ENCODE assay signal across 24 mouse cellular contexts in the genomic region with DNA sequence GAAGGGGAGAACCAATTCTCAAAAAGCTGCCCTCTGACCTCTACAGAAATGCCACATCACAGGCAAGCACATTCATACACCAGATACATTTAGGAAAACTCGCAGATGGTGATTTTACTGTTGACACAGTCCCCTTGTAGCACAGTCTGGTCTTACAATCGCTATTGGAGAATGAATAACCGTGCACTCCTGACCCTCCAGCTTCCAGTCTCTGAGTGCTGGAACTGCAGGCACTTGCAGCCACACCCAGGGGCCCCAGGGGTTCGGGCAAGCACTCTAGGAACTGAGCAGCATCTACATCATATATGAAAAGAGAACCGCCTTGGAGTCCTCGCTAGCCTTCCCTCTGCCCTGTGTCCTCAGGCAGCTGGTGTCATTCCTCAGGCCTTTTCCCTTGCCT. TPM values are rescaled to one million over a fixed set of nuclear protein-coding genes. Genes with fewer than 3 reads are reported as not detected.
"Had no signal": no experiment of that assay in that cellular context is flagged by ENCODE, and none has a peak within 500 bp of the region (broad histone marks: within the 10 kb centered on the region; RNA-seq: fewer than 3 reads in every experiment).

No protein-coding gene starts in this region.

- H3K9me3 ChIP-seq: kidney, embryonic 15.5 days; limb, embryonic 10.5 days; limb, embryonic 13.5 days; liver, embryonic 12.5 days; liver, embryonic 15.5 days; lung, embryonic 15.5 days; megakaryocyte, embryonic 14.5 days; midbrain, embryonic 10.5 days; midbrain, embryonic 13.5 days; neural tube, embryonic 13.5 days had no signal

- H3K9ac ChIP-seq: kidney, embryonic 15.5 days; limb, embryonic 13.5 days; liver, embryonic 12.5 days; liver, embryonic 15.5 days; lung, embryonic 15.5 days; midbrain, embryonic 13.5 days; neural tube, embryonic 13.5 days had no signal

- DNase-seq: kidney, adult 8-10 months; kidney, postnatal 10 days; kidney, postnatal 36 days; liver; lung, adult 18-20 months; lung, postnatal 10 days; lung, postnatal 36 days; retina, postnatal 1 day; right cerebral cortex, postnatal 25 days; thymus, adult 18-20 months; thymus, postnatal 36 days had no signal

- H3K27me3 ChIP-seq: kidney, embryonic 15.5 days; limb, embryonic 13.5 days; liver, embryonic 12.5 days; liver, embryonic 15.5 days; lung, embryonic 15.5 days; midbrain, embryonic 13.5 days; neural tube, embryonic 13.5 days had no signal

- H3K27ac ChIP-seq: kidney, embryonic 15.5 days; limb, embryonic 10.5 days; limb, embryonic 13.5 days; liver, embryonic 12.5 days; liver, embryonic 15.5 days; lung, embryonic 15.5 days; midbrain, embryonic 10.5 days; midbrain, embryonic 13.5 days; neural tube, embryonic 13.5 days had no signal

- H3K4me1 ChIP-seq: limb, embryonic 10.5 days; limb, embryonic 13.5 days; liver, embryonic 15.5 days; lung, embryonic 15.5 days; midbrain, embryonic 10.5 days; midbrain, embryonic 13.5 days; neural tube, embryonic 13.5 days had no signal

- H3K36me3 ChIP-seq: kidney, embryonic 15.5 days; limb, embryonic 10.5 days; limb, embryonic 13.5 days; liver, embryonic 12.5 days; liver, embryonic 15.5 days; lung, embryonic 15.5 days; midbrain, embryonic 10.5 days; midbrain, embryonic 13.5 days; neural tube, embryonic 13.5 days had no signal

- H3K4me3 ChIP-seq: kidney, embryonic 15.5 days; limb, embryonic 10.5 days; limb, embryonic 13.5 days; liver, embryonic 12.5 days; liver, embryonic 15.5 days; lung, embryonic 15.5 days; megakaryocyte, embryonic 14.5 days; midbrain, embryonic 10.5 days; midbrain, embryonic 13.5 days; myocyte; neural tube, embryonic 13.5 days had no signal

- H3K4me2 ChIP-seq: kidney, embryonic 15.5 days; limb, embryonic 13.5 days; liver, embryonic 12.5 days; liver, embryonic 15.5 days; lung, embryonic 15.5 days; midbrain, embryonic 13.5 days; neural tube, embryonic 13.5 days had no signal

- ATAC-seq: inflammation-experienced regulatory T-cells, adult 6 months; liver, embryonic 12.5 days; midbrain, embryonic 13.5 days; midbrain, embryonic 16.5 days had no signal

RNA-seq across cellular contexts. Expression of a gene that starts 50.8 kb away (rescaled TPM):
- polyA plus RNA-seq: limb, embryonic 10.5 days; limb, embryonic 13.5 days; liver, embryonic 15.5 days; lung, embryonic 15.5 days; midbrain, embryonic 13.5 days; midbrain, embryonic 16.5 days; neural tube, embryonic 13.5 days had no signal
